Mouse (Mus musculus) cerebellum, postnatal 14 days (tissue): ENCODE measurements around the gene March9.
"Not testable (repeated sequence)": the region's sequence is repeated elsewhere in the genome, so short reads cannot be mapped to it uniquely, and the experiment has no call there.

ENCODE experiments used
- DNase-seq, 2 experiments: peaks; one replicate each; pipeline ENCODE4 v3.0.0; 2021; ENCODE audit warnings: mixed read lengths in 2 of 2

Gene March9

GRCm38 (mm10) chr10:127079665-127080391 is 19.8 kb upstream of the March9 start:
- peak; percentile 76 to 80 for DNase-seq

- peak; percentile 87 to 88 for DNase-seq
Observed at GRCm38 (mm10) chr10:127078677-127079575, 18.9 kb upstream of the March9 start.

GRCm38 (mm10) chr10:127078001-127078676 is 18.2 kb upstream of the March9 start:
- DNase-seq: peak in 1 of 2 experiments; percentile 47

GRCm38 (mm10) chr10:127077515-127077914 is 17.5 kb upstream of the March9 start:
- DNase-seq: peak in 1 of 2 experiments; percentile 26

GRCm38 (mm10) chr10:127076082-127076481 is 16.1 kb upstream of the March9 start:
- no peak for DNase-seq

- no peak for DNase-seq
Observed at GRCm38 (mm10) chr10:127075651-127076050, 15.7 kb upstream of the March9 start.

GRCm38 (mm10) chr10:127075080-127075479 is 15.1 kb upstream of the March9 start, which contains the start of gene Agap2:
Gene Agap2 (plus strand): TSS chr10:127075284.
- no peak for DNase-seq

- no peak for DNase-seq
Observed at GRCm38 (mm10) chr10:127073981-127074380, 14.0 kb upstream of the March9 start.

- not testable (repeated sequence) for DNase-seq
Observed at GRCm38 (mm10) chr10:127072969-127073368, 13.0 kb upstream of the March9 start.

GRCm38 (mm10) chr10:127072270-127072669 is 12.3 kb upstream of the March9 start:
- DNase-seq: not testable (repeated sequence)

GRCm38 (mm10) chr10:127071203-127071602 is 11.2 kb upstream of the March9 start:
- no peak for DNase-seq

GRCm38 (mm10) chr10:127070190-127071121 is 10.5 kb upstream of the March9 start, which contains the start of gene Tspan31:
Gene Tspan31 (minus strand): TSS chr10:127070264.
- DNase-seq: peak; percentile 89 to 92

- peak in 1 of 2 experiments; percentile 28 for DNase-seq
Observed at GRCm38 (mm10) chr10:127069281-127070189, 9.6 kb upstream of the March9 start.

GRCm38 (mm10) chr10:127068360-127069038 is 8.5 kb upstream of the March9 start:
- no peak for DNase-seq

GRCm38 (mm10) chr10:127066519-127067018 is 6.6 kb upstream of the March9 start:
- no peak for DNase-seq

- no peak for DNase-seq
Observed at GRCm38 (mm10) chr10:127065981-127066380, 6.0 kb upstream of the March9 start.

GRCm38 (mm10) chr10:127063913-127064870 is 4.2 kb upstream of the March9 start:
- DNase-seq: peak in 1 of 2 experiments; percentile 51

GRCm38 (mm10) chr10:127063239-127063872 is 3.4 kb upstream of the March9 start, which contains the start of gene Cdk4:
Gene Cdk4 (plus strand): TSS chr10:127063534.
- DNase-seq: peak; percentile 99 to 100
